Mouse (Mus musculus) adrenal gland, postnatal 0 days (tissue): ENCODE data around the gene Gtdc1. TPM values are rescaled to one million over a fixed set of nuclear protein-coding genes. Genes with fewer than 3 reads are reported as not detected.

ENCODE experiments used
- polyA plus RNA-seq: library from polyadenylated mRNA; unstranded; fragments of >200 nt; fragmentation: Nextera tagmentation; extraction: Ambion mirVana; gene quantifications from 2 replicates; pipeline ENCODE4 v1.2.1, GENCODE M21; 2015

The Gtdc1 gene
- 7.3 and 9.7 TPM in 2 replicates for polyA plus RNA-seq

DNA sequence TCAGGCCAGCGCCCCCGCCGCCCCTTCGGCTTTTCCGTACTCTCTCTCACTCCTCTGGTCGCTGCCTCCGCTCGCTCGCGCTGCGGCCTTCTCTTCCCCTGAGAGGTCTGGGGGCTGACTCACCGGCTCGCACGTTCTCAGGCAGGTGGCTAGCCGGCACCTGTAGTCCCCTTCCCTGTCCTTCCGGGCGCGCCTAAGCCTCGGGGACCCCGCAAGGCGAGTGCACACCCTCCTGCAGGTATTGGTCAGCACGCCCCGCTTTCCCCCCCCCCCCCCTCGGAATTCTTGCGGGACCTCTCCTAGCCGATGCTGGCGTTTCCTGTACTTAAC is at the start of gene Gtdc1:
TSS of gene Gtdc1 (minus strand) at position 176 of the 330 bp plus-strand sequence.

Other genes starting within 250 kb of the Gtdc1 start
- 19.3 and 27.3 TPM in 2 replicates for gene Zeb2, start 189.7 kb upstream of the Gtdc1 start, polyA plus RNA-seq